Mouse (Mus musculus): ENCODE data around the gene Rnf181.

Rnf181 gene

DNA sequence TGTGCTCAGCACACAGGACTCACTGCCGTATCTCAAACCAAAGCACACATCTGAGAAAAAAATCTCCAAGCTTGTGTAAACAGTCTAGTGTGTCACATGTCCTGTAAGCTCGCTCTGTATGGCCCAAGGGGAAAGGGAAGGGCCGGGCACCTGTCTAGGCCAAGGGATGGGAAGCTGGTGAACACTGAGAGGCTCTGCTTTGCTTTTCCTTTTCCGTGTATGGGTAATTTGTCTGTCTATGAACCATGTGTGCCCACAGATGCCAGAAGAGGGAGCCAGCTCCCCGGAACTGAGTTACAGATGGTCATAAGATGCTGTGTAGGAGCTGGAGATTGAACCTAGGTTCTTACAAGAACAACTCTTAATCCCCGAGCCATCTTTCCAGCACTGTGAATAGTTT, 40.5 kb downstream of the Rnf181 start:
- peak in 1 of 2 experiments; percentile 55 for DNase-seq (ENCODE audit: low spot score in 2 of 2)

DNA sequence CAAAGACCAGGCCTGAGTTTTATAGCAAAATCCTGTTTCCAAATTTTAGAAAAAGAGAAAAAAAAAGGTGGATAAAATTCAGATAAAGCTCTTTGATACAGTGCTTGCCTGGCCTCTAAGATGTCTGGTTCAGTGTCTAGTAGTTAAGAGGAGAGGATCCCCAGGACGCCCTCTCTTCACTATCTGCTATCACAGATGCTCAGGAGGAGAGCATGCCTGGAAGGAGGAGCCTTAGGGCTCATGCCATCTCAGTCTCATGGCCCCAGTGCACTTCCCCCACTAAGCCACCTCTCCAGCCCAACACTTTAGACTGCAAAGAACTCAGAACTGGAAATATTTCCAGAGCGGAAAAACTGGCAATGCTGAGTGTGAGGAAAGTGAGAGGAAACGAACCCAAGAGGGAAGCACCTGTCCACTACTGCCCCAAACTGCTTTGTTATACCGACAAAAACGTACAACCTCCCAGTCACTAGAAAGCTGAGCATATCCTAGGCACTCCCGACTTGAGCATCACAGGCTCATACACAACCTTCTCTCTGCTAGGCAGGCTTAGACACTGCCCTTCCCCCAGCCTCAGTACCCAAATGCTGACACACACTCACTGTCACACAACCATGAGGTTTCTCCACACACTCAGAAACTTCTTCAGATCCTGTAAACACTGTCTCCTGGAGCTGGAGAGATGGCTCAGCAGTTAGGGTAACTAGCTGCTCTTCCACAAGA, 42.8 kb downstream of the Rnf181 start:
- DNase-seq (ENCODE audit: low spot score in 2 of 2), result no peak

DNA sequence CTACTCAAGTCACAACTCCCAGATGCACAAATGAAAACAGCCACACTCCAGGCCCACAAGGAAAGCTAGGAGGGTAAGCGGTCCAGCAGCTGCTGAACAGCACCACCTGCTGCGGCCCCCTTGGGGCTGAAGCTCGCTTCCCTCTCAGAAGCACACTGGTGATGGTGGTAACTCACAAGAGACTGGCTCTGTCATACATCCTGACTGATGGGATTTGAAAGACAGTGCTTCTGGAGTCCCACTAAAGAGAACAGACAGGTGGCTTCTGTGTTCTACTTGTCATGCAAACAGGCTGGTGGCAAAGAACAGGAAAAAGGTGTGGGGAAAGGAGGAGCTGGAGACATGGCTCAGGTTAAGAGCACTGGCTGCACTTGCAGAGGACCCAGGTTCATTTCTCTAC, 43.8 kb downstream of the Rnf181 start:
- DNase-seq (ENCODE audit: low spot score in 2 of 2), result no peak

DNA sequence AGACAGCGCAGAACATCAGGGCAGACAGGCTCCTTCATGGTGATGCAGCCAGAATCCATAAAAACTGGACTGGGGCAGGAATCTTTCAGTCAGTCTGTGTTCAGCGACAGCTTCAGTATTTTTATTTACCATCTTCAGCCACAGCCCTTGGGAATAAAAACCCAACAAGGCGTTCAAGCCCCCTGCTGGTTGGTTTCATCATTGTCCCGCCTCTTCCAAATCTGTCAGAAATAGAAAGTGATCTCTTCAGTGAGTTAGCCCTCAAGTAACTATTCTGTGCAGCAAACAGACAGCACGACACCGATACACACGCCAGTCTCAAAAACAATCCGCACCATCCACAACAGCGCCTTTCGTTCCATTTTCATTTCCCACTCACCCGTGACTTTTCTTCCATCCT, 47.7 kb downstream of the Rnf181 start:
- peak in 1 of 2 experiments; percentile 69 for DNase-seq (ENCODE audit: low spot score in 2 of 2)

DNA sequence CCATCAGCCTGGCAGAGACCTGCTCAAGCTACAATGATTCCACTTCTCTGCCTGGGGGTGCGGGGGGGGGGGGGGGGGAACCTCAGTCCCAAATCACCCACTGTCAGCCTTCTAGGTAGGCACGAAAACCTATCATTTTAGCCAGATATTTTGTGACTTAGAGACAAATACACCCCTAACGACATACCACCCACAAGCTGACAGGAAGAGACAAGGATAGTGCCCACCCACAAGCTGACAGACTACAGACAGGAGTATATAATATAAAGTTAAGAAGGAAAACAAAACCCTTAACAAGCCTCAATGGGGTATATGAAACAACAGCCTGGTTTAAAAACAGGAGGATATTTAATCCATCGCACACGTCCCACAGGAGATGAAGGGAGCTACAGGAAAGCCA, 48.3 kb downstream of the Rnf181 start:
- no peak for DNase-seq (ENCODE audit: low spot score in 2 of 2)

DNA sequence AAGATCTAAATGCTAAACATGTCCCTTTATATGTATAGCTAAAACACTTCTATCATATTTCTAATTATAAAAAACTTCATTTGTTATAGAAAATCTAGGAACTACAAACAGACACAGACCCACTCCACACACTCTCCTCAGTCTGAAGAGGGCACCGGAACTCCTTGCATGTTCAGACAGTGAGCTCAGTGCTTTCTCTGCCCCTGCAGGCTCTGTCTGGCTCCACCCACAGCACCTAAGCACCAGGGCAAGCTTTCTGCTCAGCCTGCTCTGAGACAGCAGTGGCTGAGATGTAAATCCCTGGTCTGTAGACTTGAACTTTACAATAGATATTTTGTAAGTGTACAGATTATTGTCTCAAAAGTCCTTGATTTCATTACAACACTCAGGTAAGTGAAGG, 50.7 kb downstream of the Rnf181 start:
- no peak for DNase-seq (ENCODE audit: low spot score in 2 of 2)

DNA sequence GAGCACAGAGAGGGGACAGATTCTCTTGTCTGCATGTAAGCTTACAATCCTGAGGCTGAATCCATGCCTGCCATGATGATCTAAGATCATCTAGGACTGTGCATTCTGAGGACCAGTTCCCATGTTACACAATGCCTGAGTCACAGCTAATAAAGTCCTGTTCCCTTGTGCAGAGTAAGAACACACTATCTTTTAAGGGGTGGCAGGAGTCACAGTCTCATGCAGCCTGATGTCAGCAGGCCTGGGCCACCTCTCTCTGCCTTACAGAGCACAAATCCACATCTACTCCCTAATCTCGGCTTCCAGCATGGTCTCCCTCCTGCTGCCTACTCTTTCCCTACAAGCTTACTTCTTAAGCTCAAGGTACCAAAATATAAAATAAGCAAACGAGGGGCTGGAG, 51.4 kb downstream of the Rnf181 start:
- DNase-seq (ENCODE audit: low spot score in 2 of 2), result no peak

DNA sequence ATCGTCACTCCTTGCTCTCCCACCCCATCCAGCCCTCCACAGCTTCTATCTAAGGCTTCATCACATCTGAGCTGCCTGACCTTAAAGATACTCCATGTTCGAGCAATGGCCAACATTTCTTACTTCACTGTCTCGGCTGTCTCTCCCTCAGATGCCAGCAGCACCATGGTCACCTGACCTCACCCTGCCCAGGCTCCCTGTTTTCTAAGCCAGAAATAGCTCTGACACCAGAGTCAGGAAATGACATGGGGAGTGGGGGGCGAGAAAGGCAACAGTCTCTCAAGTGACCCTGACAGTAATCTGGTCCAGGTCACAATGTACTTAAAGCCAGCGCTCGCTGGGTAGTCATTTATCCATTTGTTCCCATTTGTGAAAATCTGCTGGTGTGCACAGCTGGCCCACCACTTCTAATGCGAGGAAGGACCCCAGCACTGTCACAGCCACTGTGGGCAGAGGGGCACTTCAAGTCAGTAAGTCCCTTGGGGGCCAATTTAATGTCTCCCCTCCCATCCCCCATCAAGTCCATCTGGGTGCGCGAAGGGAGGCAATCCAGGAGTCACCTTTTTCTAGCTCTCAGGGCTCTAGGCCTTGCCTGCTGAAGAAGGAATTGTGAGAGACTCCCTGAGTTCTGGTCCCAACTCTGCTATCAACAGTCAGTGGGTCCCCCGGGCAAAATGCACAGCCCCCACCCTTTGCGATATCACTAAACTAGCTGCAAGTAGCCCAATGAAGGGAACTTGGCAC, 53.5 kb downstream of the Rnf181 start:
- no peak for DNase-seq (ENCODE audit: low spot score in 2 of 2)

DNA sequence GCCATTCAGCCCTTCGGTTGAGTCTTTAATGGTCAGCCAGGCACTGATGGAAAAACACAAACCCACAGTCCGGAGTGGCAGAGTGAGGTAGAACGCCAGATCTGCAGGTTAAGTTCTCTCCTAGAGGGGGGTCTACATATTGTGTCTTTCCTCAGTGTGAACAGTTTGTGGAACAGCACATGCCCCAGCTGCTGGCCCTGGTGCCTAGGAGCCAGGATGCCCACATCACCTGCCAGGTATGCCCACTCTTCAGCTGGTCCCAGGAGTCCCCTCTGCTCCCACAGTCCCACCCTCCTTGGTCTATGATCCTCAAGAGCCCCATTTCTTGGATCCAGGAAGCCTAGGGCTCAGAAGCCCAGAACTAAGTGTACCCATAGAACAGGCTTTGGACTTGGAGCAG, 54.6 kb downstream of the Rnf181 start:
- DNase-seq (ENCODE audit: low spot score in 2 of 2), result no peak
